Comparison of ENCODE assay signal across 13 mouse cellular contexts in genomic region chr5:74365984-74366709, GRCm38 (mm10).
A peak's percentile ranks its signal among the peaks of the same experiment; 100 is the strongest.
DNase-seq lines count a peak whose midpoint lies in the region; ATAC-seq and TF ChIP-seq lines count a peak whose summit lies in the region.
"Had no signal": no experiment of that assay in that cellular context is flagged by ENCODE, and none has a peak within 500 bp of the region (broad histone marks: within the 10 kb centered on the region; RNA-seq: fewer than 3 reads in every experiment).

No protein-coding gene starts in this region.

- 21% methylated on average over 4 of the region's 4 CpGs for WGBS in kidney, embryonic 16.5 days
- 45% methylated on average over 4 of the region's 4 CpGs for WGBS in liver, embryonic 14.5 days (ENCODE audit: insufficient replicate concordance)

- DNase-seq in kidney, postnatal 4 days: no peak
- DNase-seq in MEL (ENCODE audit: low read depth, low spot score): peak; percentile 62
- peak; percentile 4 for DNase-seq in c-Kit-positive CD71-negative TER-119-negative erythroid progenitor cells, embryonic 14.5 days (ENCODE audit: low read depth)
- peak; percentile 3 to 15 (median 7) for DNase-seq in liver, embryonic 14.5 days (ENCODE audit: low read depth in 3 of 3, low spot score in 3 of 3)
- no peak for DNase-seq in left cerebral cortex, postnatal 25 days (ENCODE audit: low spot score in 2 of 2)
- DNase-seq: adrenal gland, adult 2 months; cerebellum, adult 18-20 months; forebrain, postnatal 0 days; right cerebral cortex, postnatal 25 days had no signal

- TF ChIP-seq RAD21 in MEL (IDR thresholded peaks at IDR 0.05; ENCODE audit: low read depth, low read length): no peak

- no peak for TF ChIP-seq POLR2A in MEL (IDR thresholded peaks at IDR 0.05; ENCODE audit: control insufficient read depth in 1 of 2, insufficient read depth in 1 of 2, low read depth in 1 of 2, low read length in 2 of 2, poor library complexity in 1 of 2)

- TF ChIP-seq EP300 in MEL (IDR thresholded peaks at IDR 0.05; ENCODE audit: low read depth in 1 of 2, low read length in 2 of 2): peak in 1 of 2 experiments; percentile 20; a peak in 1 of 4 replicates
- no peak for TF ChIP-seq EP300 in liver, embryonic 14.5 days (IDR thresholded peaks at IDR 0.05; ENCODE audit: low read depth)

- H3K9ac ChIP-seq in kidney, embryonic 16.5 days (replicated peaks; ENCODE audit: low read length): no peak overlapping the region
- no peak overlapping the region for H3K9ac ChIP-seq in MEL (ENCODE audit: control insufficient read depth, low read depth, low read length, poor library complexity, severe bottlenecking)
- H3K9ac ChIP-seq in liver, embryonic 14.5 days (replicated peaks): no peak overlapping the region
- H3K9ac ChIP-seq: forebrain, postnatal 0 days; limb, embryonic 13.5 days had no signal

- no peaks in the 10 kb centered on the region for H3K36me3 ChIP-seq in kidney, embryonic 16.5 days (ENCODE audit: insufficient read depth, low read length)
- peaks cover 0 to 7% of the 10 kb centered on the region in 2 experiments; a peak in 3 of 4 replicates for H3K36me3 ChIP-seq in MEL (ENCODE audit: control insufficient read depth in 1 of 2, insufficient read depth in 2 of 2, low read length in 2 of 2)
- H3K36me3 ChIP-seq in liver, embryonic 14.5 days (replicated peaks; ENCODE audit: control insufficient read depth, insufficient read depth, low read depth): no peaks in the 10 kb centered on the region
- H3K36me3 ChIP-seq: limb, embryonic 13.5 days had no signal

- H3K27ac ChIP-seq in kidney, embryonic 16.5 days (ENCODE audit: low read length): peak overlapping the region; percentile 58; the same call in 1 of the 2 replicates
- no peak overlapping the region for H3K27ac ChIP-seq in MEL (ENCODE audit: control insufficient read depth, low read depth, low read length)
- no peak overlapping the region for H3K27ac ChIP-seq in liver, embryonic 14.5 days
- H3K27ac ChIP-seq: layer of hippocampus, adult 2 months; limb, embryonic 13.5 days had no signal

- intact Hi-C loops in left cerebral cortex, postnatal 25 days (cut with DNase I): no loop called here

- no peak overlapping the region for H3K4me3 ChIP-seq in kidney, embryonic 16.5 days (ENCODE audit: low read length)
- no peak overlapping the region for H3K4me3 ChIP-seq in MEL (ENCODE audit: control insufficient read depth in 1 of 2, insufficient read depth in 1 of 2, low read depth in 2 of 2, low read length in 2 of 2)
- H3K4me3 ChIP-seq in liver, embryonic 14.5 days (ENCODE audit: insufficient read depth in 1 of 2, low read depth in 2 of 2, low read length in 2 of 2): no peak overlapping the region
- H3K4me3 ChIP-seq: layer of hippocampus, adult 2 months; limb, embryonic 13.5 days had no signal

- no peak for TF ChIP-seq CTCF in MEL (IDR thresholded peaks at IDR 0.05 in 2 of 3, conservative IDR thresholded peaks at IDR 0.05 in 1 of 3; ENCODE audit: control insufficient read depth in 1 of 3, insufficient read depth in 1 of 3, low read depth in 2 of 3, low read length in 3 of 3, poor library complexity in 1 of 3, severe bottlenecking in 1 of 3)
- no peak for TF ChIP-seq CTCF in liver, embryonic 14.5 days (IDR thresholded peaks at IDR 0.05; ENCODE audit: low read depth)

- H3K4me2 ChIP-seq in kidney, embryonic 16.5 days (replicated peaks; ENCODE audit: low read depth, low read length): no peak overlapping the region
- H3K4me2 ChIP-seq in liver, embryonic 14.5 days (ENCODE audit: low read depth): no peak overlapping the region
- H3K4me2 ChIP-seq: limb, embryonic 13.5 days had no signal

- H3K9me3 ChIP-seq in kidney, embryonic 16.5 days (ENCODE audit: low read length): no peaks in the 10 kb centered on the region
- H3K9me3 ChIP-seq in MEL (replicated peaks; ENCODE audit: insufficient read depth, low read length): no peaks in the 10 kb centered on the region
- no peaks in the 10 kb centered on the region for H3K9me3 ChIP-seq in liver, embryonic 14.5 days (ENCODE audit: control insufficient read depth, low read length)
- H3K9me3 ChIP-seq: limb, embryonic 13.5 days had no signal

- H3K4me1 ChIP-seq in kidney, embryonic 16.5 days (ENCODE audit: insufficient read depth, low read length): peaks cover 26% of the 10 kb centered on the region
- H3K4me1 ChIP-seq in MEL (ENCODE audit: control insufficient read depth in 1 of 2, insufficient read depth in 2 of 2, low read length in 2 of 2): peaks cover 7 to 9% of the 10 kb centered on the region in 2 experiments
- H3K4me1 ChIP-seq in liver, embryonic 14.5 days (replicated peaks; ENCODE audit: control insufficient read depth in 2 of 2, insufficient read depth in 2 of 2, low read length in 1 of 2): peaks cover 3 to 10% of the 10 kb centered on the region in 2 experiments; a peak in 3 of 4 replicates

- H3K27me3 ChIP-seq in kidney, embryonic 16.5 days (ENCODE audit: insufficient read depth, low read length): no peaks in the 10 kb centered on the region
- no peaks in the 10 kb centered on the region for H3K27me3 ChIP-seq in MEL (ENCODE audit: control insufficient read depth in 1 of 2, insufficient read depth in 2 of 2, low read length in 2 of 2)
- no peaks in the 10 kb centered on the region for H3K27me3 ChIP-seq in liver, embryonic 14.5 days (ENCODE audit: control insufficient read depth, insufficient read depth, low read length)
- H3K27me3 ChIP-seq: limb, embryonic 13.5 days had no signal

- no peaks in the 10 kb centered on the region for H3K79me2 ChIP-seq in MEL (ENCODE audit: control insufficient read depth, insufficient read depth, low read length, poor library complexity)

- peak; percentile 86 for ATAC-seq in kidney, embryonic 16.5 days (ENCODE audit: low FRiP score, low TSS enrichment)
- ATAC-seq in liver, embryonic 14.5 days (ENCODE audit: insufficient read depth): no peak
- no peak for ATAC-seq in megakaryocyte, adult 5-6 weeks (ENCODE audit: poor library complexity, severe bottlenecking)
- ATAC-seq: forebrain, postnatal 0 days had no signal

TF ChIP-seq in MEL, 35 proteins besides CTCF, POLR2A, EP300 and RAD21:
- TF ChIP-seq GABPA (IDR thresholded peaks at IDR 0.05; ENCODE audit: low read depth, low read length) (peak; percentile 84), MAX (IDR thresholded peaks at IDR 0.05; ENCODE audit: low read length) (no peak), ETS1 (IDR thresholded peaks at IDR 0.05; ENCODE audit: low read depth, low read length) (peak; percentile 75), GATA1 (IDR thresholded peaks at IDR 0.05; ENCODE audit: low read depth, low read length) (peak; percentile 57; the same call in 1 of the 2 replicates), E2F4 (IDR thresholded peaks at IDR 0.05; ENCODE audit: borderline replicate concordance, low read depth, low read length) (no peak), CHD1 (IDR thresholded peaks at IDR 0.05; ENCODE audit: low read depth, low read length) (no peak), MEF2A (IDR thresholded peaks at IDR 0.05; ENCODE audit: extremely low read depth, insufficient replicate concordance, low read depth, low read length, poor library complexity, severe bottlenecking) (no peak), USF1 (IDR thresholded peaks at IDR 0.05; ENCODE audit: low read depth, low read length) (no peak), TBP (IDR thresholded peaks at IDR 0.05; ENCODE audit: low read depth, low read length) (no peak), MAFK (IDR thresholded peaks at IDR 0.05; ENCODE audit: borderline replicate concordance, low read depth, low read length) (peak; percentile 76), ZNF384 (IDR thresholded peaks at IDR 0.05; ENCODE audit: low read depth, low read length) (no peak), MAZ (IDR thresholded peaks at IDR 0.05; ENCODE audit: low read depth, low read length) (no peak), POLR2AphosphoS2 (IDR thresholded peaks at IDR 0.05; ENCODE audit: low read length) (no peak), BHLHE40 (IDR thresholded peaks at IDR 0.05; ENCODE audit: borderline replicate concordance, low read depth, low read length) (no peak), HCFC1 (IDR thresholded peaks at IDR 0.05; ENCODE audit: low read depth, low read length) (no peak), NELFE (IDR thresholded peaks at IDR 0.05; ENCODE audit: low read depth, low read length) (no peak), MYC (IDR thresholded peaks at IDR 0.05; ENCODE audit: low read depth, low read length) (no peak), ELF1 (IDR thresholded peaks at IDR 0.05; ENCODE audit: low read depth, low read length) (no peak), UBTF (IDR thresholded peaks at IDR 0.05; ENCODE audit: borderline replicate concordance, insufficient read depth, low read depth, low read length) (no peak), ZKSCAN1 (IDR thresholded peaks at IDR 0.05; ENCODE audit: low read depth, low read length) (no peak), POLR2AphosphoS5 (IDR thresholded peaks at IDR 0.05; ENCODE audit: borderline replicate concordance, low read depth, low read length) (no peak)

Comparison
In these comparisons a context has a peak if more than half of its experiments do, and no peak if none do; other contexts are left out.
1. DNase-seq: peak in MEL (single experiment), c-Kit-positive CD71-negative TER-119-negative erythroid progenitor cells, embryonic 14.5 days (single experiment) and liver, embryonic 14.5 days (3 of 3); none in kidney, postnatal 4 days (0 of 2) and left cerebral cortex, postnatal 25 days (0 of 2).